Mouse (Mus musculus) cerebellum, adult 9-11 months (tissue): ENCODE results near the gene Gulp1.

Source experiments
- DNase-seq: peaks from one replicate; pipeline ENCODE4 v3.0.0; 2022

Gulp1 gene

GRCm38 (mm10) chr1:44741256-44741655, 189.9 kb downstream of the Gulp1 start:
- no peak for DNase-seq

- DNase-seq: no peak
Measured at GRCm38 (mm10) chr1:44745711-44746110, 194.4 kb downstream of the Gulp1 start.

DNA sequence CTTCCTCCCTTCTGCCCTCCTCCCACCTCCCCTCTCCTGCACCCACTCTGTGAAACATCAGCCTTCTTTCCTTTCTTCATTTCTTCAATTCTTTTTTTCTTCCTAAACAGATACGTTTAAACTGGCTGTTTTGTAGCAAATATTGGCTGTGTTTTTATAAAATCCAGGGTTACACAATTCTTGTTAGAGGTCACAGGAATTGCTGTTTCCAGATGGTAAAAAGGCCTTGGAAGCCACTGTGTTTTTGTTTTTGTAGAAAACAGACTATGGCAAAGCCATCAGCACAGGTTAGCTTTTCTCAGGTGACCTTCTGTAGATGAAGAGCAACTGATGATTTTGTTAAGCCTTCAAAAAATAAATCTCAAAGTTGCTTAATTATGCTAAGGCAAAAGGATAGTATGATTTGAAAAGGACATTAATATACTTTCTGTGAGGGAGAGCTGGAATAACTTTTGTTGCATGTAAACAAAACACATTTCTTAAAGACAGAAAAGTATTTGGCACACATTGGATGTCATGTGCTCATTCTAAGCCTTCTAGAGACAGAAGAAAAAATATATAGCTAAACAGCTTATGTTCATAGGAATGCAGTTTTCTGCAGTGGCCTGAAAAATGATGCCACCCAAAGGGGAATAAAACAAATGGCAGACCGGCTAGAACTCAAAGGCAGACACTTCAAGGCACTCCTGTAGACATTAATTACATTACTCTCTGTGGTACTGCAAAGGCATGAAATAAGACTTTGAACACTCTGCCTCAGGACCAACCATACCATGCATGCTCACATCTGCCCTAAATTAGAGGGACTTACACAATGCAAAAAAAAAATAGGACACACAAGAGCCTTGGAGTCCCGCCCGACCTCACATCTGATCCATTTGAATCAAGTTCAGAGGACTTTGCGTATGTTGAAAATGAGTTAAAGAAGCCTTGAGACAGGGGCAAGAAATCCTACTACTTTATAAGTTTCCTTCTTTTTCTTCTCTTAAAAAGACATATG, 199.7 kb downstream of the Gulp1 start:
- DNase-seq: no peak

- DNase-seq: no peak
Measured at GRCm38 (mm10) chr1:44778251-44778650, 226.9 kb downstream of the Gulp1 start.

DNA sequence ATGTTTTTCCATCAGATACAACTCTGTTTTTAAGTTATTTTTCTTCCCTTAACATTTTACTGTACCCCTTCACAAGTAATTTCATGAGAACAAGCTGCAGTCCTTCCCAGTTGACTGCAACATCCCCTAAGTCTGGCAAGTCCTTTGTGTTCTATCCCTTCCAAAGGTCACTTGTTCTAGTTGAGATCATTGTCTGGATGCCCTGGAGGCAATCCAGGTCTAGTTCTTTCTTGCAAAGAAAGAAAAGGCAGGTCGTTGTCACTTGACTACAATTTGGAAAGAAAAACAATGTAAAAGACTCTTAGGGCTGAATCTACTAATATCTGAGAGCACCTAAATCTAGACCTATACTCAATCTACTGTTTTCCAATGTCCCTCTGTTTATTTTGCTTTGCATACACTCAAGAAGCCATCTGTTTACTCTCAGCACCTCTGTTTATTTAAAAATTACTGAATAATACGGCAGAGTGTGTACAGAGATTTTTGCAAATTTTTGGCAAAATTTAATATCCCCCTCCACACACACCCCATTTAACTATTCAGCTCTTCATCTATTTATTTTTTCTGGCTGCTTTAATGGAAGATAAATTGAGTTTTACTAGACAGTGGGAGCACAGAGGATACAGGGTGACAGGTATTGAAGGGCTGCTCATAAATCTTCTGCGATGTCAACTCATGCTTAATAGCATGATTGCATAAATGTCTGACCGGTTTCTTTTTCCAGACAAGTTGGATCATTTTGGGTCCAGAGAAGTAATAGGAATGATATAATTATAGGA, 252.5 kb downstream of the Gulp1 start:
- DNase-seq: no peak

DNA sequence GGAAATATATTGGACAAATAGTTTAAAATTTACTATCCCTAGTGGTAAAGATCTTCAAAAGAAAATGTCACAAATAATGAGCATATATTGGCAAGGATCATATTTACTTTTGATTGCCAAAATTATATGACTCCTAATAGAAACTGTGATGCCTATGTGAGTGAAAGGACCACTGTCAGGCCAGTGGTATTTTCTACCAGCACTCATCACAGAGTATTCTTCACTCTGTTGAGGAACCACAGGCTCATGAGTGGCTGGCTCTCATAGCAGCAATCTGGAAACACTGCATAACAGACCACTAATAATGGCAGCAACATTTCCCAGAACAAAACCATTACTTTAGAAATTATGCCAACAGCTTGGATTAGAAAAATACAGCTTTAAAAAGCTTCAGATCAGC, 255.1 kb downstream of the Gulp1 start:
- no peak for DNase-seq

- DNase-seq: no peak
Measured at GRCm38 (mm10) chr1:44810336-44810735, 259.0 kb downstream of the Gulp1 start.

GRCm38 (mm10) chr1:44833934-44834333, 282.6 kb downstream of the Gulp1 start:
- DNase-seq: no peak
